Mouse (Mus musculus) spleen, postnatal 14 days (tissue): ENCODE measurements around the gene Fads3.

ENCODE experiments used
- DNase-seq, 2 experiments: peaks; one replicate each; pipeline ENCODE4 v3.0.0; 2021 to 2022; ENCODE audit warnings: low spot score in 2 of 2

The Fads3 gene

DNA sequence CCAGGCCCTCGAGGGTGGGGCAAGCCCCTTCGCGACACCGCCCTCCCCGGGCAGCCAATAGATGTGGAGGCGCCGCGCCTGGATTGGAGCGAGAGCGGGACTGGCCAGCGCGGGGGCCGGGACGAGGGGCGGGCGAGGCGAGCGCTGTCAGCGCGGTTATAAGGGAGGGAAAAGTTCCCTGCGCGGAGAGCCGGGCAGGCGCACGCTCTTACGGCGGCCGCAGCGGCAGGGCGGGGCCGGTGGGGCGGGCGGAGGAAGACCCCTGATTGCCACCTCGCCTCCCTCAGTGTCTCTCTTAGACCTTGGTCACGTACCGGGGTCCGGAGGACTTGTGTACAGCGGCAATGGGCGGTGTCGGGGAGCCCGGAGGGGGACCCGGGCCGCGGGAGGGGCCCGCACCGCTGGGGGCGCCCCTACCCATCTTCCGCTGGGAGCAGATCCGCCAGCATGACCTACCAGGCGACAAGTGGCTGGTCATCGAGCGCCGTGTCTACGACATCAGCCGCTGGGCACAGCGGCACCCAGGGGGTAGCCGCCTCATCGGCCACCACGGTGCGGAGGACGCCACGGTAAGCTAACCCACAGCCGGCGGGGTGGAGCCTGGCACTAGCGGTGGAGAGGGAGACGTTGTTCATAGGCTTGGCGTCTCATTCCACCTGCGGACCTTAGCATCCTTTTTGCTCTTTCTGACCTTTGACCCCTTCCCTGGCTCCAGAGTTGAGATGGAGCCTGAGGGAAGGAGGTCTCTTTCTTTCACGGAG lies at the start of gene Fads3:
Gene Fads3 (plus strand): TSS at position 182 of the 761 bp plus-strand sequence.
- DNase-seq, result peak; percentile 56 to 65

DNA sequence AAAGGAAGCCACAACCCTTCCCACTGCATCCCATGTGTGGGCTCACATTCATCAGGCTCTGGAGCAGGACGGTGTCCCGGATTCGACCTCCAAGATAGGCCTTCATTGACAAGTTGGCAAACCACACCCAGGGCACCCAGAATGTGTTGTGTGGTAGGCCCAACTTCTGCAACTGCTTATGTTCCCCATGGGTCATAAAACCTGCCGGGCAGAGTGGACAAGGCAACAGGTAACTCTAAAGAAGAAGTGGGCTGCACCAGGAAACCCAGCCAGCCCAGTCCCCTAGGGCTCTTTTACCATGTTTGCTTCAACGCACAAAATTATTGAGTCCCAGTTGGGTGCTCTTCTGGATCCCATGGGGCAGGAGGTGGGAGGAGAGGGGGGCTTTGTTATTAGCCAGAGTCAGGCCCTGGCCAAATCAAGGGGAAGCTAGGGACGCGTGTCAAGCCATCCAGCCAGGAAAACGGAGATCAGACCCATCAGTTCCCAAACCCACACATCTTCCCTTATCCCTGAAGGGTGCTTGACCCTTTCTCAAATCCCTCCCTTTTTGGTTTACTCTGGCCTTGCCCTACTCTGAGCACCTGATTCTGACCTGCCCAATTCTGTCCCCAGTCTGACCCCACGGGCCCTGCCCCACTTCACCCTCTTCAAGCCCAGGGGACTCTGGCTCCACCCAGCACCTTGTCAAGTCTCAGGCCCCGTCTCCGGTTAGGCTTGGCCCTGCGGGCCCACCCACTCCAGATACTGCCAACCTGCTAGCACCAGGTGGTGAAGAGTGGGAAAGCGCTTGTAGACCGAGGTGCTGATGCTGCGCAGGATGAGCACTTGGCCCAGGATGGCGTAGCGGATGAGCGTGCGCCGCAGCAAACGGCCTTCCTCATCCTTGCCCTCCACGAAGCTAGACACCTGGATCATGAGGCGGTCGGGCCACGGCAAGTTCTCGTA lies 49.1 kb upstream of the Fads3 start:
- DNase-seq, result no peak

DNA sequence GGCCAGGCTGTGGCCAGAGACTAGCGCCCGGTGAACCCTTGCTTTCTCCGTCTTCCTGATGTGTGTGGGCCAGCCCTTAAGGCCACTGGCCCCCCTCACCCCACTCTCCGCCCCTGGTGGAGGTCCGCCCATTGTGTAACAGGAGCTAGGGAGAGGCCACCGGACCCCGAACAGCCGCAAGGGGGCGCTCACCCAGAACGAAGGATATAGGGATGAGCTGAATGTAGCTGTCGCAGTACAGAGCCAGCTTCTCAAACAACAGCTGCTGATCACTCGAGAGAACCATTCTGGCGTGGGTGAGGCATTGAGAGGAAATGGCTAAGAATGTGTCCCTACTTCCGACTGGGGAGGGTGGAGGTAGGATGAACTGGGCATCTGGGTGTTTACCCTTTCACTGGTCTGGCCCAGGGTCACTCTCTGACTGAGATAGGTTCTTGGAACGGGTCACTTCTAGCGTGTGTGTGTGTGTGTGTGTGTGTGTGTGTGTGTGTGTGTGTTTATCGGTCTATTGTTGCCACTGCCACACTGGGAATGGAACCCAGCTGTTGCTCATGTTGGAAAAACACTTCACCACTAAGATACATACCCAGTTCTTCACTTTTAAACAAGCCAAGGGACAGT lies 48.2 kb upstream of the Fads3 start:
- peak; percentile 71 to 85 for DNase-seq

DNA sequence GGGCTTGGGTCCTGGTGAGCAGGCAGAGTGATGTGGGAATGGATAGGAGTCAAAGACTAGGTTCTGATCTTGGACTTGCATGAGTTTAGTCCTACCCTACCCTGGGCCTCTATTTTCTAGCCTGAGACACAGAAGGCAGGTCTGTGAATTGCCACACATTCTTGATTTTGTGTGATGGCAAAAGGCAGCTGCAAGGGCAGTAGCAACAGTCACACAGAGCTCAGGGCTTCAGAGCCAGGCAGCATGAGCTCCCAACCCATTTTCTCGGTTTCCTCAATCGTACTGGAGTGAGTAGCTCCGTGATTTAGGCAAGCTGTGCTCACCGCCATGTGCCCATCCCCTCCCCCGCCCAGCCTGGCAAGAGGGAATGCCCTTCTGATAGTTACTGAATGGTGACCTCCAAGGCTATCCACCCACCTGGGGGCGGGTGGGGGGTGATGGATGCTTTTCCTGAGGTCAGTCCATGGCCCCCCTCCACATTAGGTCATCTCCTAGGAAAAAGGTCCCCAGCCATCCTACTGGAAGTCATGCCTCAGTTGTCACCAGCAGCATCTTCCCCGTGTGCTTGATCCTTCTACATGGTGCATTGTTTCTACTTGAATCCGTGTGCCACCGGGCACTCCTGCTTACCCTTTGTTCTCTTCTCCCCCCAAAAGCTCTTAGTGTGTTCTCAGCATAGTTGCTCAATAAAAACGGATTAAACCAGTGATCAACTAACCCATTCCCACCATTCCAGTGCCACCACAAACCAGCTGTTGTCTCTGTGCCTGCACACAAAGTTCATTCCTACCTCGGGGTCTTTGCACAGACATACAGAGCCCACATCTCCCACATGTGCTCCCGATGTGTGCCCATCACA lies 43.9 kb upstream of the Fads3 start:
- DNase-seq, result no peak

DNA sequence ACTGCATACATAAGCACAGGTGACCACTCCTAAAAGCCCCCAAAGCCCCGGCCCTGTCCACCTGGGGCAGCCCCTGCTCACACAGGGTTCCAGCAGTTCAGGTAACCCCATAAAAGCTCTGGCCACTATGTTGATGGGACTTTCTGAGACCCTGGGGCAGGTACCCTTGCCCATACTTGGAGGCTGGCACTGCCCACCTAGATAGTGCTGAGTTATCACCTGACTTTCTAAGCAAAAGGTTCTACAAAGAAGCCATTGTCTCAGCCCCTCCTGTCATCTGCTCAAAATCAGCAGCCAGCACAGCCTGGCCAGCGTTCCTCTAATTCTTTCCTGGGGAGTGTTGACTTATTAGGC lies 43.3 kb upstream of the Fads3 start:
- DNase-seq, result no peak

DNA sequence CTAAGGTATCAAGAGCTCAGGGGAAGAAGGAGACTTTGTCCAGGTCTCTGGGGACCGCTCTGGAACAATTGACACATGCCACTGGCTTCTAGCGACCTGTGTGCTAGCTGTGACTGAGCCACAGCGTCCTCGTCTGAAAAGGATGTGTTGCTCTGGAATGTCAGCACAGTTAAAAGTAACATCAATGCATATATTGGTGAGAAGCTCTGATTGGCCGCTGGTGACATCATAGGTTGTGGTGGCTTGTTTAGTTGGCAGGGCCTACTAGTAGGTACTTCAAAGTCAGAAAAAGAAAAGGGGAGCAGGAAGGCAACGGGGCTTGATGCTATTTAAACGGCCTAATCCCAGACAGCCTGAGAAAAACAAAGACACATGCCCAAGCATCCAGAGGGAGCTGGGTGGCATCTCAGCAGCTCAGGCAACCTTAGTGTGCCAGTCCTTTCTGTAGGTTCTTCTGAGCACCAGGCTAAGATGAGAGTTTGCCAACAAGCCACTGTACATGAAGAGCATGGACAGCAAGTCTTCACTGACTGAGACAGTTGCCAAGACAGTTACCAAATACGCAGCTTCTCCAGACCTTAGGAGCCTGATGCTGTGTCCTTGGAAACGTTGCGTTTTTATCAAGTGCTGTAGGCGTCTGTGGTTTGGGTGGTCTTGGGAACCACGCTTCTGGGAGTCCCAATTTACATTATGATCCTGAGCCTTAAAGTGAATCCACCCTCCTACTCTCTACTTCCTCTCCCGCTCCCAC lies 42.5 kb upstream of the Fads3 start:
- DNase-seq, result no peak

DNA sequence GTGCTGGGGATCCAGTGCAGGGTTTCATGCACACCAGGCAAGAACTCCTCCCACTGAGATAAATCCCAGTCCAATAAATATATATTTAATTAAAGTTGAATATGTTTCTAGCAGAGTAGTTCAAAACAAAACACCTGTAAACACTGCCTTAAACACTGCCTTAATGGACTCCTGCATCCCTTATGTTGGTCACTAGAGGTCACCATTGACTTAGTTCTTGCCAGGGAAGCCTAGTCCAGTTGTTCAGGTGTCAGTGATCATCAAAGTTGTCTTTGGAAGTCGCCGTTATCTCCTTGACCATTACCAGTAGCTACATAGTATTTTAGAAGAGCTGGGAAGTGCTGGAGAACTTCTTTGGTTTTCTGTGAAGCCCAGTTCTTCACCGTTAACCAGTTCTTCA lies 41.0 kb upstream of the Fads3 start:
- no peak for DNase-seq

DNA sequence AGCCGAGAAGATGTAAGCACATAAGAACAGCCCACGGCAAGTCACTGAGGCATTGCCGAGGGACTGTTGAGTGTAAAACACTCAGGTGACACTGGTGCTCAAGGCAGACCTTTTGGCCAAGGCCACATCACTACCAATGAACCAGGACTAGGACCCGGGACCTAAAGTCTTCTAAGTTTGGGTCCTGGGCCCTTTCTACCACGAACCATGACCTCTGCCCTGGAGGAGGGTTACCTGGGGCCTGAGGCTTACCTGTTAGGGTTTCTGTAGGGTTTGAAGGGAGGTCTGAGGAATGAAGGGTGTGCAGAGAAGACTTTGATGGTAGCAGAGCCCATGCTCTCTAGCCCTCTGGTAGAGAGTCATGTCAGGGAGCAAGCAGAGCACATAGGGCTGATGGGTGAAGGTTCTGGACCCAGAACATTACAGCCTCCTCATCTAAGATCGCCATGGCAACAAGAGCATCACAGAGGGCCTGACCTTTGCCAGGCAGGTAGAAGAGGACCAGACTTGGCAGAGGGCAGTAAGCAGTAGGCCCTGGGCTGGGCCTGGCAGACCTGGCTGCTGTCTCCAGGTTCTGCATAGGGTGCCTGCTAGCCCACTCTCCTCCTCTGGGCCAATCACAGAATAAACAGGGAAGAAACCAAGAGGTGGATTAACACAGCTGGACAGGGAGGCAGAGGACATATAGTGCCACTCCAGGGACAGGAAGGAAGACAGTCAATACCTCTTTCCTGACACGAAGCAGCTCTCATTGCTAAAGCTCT lies 40.0 kb upstream of the Fads3 start, which contains the start of the genes Best1 and Rab3il1:
Gene Best1 (minus strand): TSS at position 428 of the 764 bp plus-strand sequence.
Gene Rab3il1 (plus strand): TSS at position 464 of the 764 bp plus-strand sequence.
- DNase-seq, result no peak

DNA sequence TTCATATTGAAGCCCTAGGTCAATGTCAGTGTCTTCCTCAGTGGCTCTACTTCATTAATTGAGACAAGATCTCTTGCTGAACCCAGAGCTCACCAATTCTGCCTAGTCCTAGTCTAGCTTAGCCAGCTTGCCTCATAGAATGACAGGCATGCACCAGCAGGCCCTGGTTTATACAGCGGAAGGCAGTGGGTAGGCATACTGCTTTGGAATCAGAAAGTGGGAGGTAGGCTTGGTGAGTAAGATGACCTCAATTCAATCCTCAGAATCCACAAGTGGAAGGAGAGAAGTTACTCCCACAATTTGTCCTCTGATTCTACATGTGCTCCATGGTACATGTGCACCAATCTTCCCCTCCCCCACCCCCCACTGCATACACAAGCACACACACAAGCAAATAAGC lies 37.7 kb upstream of the Fads3 start:
- no peak for DNase-seq

DNA sequence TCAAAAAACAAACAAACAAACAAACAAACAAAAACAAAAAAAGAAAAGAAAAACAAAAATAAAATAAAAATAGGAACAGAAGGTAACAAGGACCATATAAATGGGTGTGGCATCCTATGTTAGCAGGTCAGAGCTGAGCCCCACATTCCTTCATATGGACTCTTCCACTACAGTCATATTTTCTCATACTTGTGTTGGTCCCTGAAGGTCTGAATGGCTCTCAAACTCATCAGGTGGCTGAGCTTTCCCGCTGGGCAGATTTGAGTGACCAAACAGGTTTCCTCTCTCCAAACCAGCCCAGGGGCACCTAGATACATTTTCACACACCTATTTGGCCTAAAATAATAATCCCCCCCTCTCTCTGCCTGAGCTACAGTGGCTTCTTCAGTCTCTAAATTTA lies 30.0 kb upstream of the Fads3 start:
- DNase-seq, result no peak

DNA sequence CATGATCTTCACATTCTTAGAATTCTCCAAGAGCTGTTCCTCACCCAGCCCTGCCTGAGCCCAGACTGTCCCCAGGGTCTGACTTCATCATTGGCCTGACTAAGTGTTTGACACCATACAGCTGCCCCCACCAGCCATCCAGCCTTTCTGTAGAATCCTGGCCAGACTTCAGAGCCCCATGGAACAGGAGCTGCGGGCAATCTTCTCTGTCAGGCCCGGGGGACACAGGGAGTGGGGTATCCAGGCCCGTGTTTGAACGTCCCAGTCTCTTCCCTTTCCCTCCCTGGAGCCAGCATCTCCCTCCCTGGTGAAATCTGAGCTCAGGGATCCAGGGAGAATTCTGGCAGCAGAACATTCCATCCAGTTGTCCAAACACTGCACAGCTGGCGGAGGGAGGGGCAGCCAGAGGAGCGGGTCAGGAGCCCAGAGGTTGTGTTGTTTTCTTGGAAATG lies 28.5 kb upstream of the Fads3 start:
- no peak for DNase-seq

DNA sequence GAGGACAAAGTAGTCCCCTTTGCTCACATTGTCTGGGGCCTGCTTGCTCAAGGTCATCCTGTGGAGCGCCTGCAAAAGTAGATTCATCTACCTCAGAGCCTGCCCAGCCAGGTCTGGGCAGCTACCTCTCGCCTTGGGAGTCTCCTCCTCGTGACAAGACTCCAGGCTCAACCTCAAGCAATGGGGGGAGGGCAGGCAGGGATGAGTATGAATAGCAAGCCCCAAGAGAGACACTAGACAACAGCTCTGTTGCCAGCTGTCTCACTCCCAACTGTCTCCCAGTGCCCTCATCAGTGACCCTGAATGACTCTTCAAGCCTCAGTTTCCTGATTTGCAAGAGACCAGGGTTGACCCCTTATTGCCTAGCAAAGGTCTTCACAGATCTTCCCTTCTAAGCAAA lies 28.0 kb upstream of the Fads3 start:
- DNase-seq, result no peak

DNA sequence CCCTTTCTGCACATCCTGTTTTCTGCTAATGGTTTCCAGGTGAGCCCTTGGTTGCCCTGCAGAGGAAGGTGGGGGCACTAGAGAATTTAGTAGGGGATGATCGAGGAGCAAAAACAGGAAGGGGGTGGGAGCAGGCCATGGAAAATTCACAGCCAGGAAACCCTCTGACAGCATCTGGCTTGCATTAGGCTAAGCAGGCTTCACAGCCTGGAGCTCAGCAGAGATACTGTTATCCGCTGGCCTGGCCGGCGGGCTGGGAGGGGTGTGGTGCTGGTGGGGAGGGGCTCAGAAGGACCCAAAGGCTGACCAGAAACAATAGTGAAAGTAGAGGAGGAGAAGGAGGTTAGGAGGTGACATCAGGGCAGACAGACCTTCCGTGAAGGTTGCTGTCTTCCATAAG lies 27.5 kb upstream of the Fads3 start:
- no peak for DNase-seq

DNA sequence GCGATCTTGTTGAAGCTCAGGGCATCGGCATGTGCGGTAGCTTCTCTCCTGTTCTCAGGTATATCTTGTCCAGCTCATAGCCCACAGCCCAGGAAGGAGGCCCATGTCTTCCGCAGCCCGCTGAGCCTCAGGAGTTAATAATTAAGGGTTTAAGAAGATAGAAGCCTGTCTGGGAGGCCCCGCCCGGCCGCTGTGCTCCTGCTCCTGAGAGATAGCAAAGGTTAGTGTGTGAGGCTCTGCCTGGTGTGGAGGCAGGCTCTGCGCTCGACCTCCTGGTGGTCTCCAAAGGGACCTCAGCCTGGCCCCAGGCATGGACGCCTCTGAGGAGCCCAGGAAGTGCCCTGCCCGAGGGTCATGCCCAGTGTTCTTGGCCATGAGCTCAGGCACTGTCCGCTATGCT lies 26.5 kb upstream of the Fads3 start:
- DNase-seq, result peak; percentile 68 to 72

DNA sequence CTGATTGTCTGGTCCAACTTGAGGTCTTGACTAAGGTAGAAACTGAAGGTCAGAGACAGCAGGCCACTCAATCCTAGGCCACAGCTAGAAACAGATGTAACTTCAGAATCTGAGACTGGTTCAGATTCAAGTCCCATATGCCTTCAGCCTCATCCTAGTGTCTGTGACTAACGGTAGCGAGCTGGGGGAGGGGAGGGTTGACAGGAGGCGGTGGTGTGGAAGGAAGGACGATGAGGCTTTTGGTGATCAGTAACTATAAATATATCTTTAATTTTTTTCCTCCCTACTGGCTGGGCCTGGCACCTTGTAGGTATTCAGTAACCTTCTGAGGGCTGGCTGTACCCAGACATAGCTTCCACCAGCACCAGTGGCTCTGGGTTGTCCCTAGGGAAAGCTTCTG lies 25.9 kb upstream of the Fads3 start:
- DNase-seq, result no peak

DNA sequence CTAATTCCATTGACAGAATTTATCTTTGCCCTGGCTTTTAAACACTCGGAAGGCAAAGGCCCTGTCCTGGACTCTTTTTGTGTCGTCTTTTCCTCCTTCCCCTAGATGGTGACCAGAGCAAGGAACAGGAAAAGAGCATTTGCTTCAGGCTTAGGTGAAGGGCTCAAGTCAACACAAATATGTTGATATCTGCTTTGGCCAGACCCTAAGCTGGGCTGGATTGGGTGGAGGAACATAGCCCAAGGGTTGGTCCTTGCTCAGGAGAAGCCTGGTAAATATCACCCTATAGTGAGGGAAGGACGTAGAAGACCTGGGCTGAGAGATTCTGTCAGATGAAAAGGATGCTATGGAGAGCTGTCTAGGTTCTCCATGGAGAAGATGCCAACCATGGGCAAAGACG lies 25.2 kb upstream of the Fads3 start:
- DNase-seq, result no peak

DNA sequence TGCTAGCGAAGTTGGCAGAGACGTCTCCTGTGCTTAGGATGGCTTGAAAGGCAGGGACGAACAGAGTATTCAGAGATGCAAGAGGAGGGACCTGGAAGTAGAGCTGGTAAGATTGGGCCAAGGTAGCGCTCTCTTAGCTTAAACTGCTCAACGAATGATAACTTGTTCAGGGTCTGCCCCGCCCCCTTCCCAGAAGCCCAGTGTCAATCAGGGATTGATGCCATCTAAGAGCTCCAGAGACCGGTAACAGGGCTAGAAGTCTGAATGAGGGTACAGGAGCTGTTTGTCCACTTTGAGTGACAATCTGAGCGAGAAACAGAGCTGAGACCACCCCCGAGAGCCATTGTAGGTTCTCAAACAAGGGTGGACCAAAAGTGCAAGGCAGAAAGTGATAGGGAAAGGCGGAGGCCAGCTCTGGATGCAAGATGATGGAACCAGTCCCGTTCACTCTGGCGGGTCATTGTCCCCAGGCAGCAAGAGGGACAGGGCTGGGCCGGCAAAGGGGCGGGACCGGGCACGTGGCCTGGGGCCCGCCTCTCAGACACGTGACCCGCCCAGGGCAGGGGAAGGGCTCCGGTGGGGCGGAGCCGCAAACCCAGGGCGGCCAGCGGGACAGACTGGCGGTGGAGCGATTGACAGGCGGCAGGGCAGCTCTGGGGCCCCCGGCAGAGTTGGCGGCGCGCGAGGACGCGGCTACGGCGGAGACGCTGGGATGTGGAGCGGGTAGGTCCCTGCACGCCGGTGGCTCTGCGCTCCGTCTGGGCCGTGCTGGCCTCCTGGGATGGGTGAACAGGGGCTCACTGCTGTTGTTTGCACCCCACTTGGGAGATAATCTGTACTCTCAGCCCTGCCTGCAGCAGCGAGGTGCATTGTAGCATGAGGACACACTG lies 23.5 kb upstream of the Fads3 start:
- peak; percentile 85 to 88 for DNase-seq

DNA sequence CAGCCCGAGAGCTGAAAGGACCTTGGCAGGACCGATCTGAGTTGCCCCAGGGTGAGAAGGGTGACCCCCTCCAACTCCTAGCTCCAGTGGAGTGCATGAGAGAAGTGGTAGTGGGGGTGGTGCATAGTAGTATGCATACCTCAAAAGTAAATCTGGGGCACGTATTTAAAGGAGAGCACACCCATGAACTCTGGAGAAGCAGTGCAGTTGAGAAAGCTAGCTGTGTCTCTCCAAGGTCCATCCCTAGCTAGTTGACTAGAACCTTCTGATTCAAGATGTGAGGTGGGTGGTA lies 22.9 kb upstream of the Fads3 start:
- no peak for DNase-seq

DNA sequence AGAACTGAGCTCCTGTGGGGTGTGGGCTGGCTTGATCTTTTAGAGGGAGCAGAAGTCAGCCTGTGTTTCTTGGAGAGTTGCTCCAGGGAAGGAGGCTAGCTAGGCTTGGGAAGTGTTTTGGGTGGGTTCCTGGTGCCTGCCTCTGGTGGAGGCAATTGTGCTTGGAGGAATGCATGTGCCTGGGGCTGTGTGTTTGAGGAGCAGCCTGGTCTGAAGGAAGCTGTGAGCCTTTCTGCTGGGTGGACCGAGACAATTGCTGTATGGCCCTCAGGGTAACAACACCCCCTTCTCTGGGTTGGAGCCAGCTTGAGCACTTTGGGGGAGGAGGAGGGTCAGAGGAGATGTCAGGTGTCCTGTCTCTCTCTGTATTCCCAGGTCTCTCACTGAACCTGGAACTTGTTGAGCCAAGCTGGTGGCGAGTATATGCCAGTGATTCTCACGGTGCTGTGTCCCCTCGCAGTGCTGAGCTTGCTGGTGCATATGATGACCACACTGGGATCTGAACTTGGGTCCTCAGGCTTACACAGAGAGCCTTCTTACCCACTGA lies 22.1 kb upstream of the Fads3 start:
- DNase-seq, result no peak
